Mouse (Mus musculus): ENCODE measurements at regions not wholly inside any gene's neighbourhood (a gene's known extent, or its start where the extent isn't known, plus 50 kb on each side); places are given as distances from the start of the nearest gene placed in this dataset.

DNA sequence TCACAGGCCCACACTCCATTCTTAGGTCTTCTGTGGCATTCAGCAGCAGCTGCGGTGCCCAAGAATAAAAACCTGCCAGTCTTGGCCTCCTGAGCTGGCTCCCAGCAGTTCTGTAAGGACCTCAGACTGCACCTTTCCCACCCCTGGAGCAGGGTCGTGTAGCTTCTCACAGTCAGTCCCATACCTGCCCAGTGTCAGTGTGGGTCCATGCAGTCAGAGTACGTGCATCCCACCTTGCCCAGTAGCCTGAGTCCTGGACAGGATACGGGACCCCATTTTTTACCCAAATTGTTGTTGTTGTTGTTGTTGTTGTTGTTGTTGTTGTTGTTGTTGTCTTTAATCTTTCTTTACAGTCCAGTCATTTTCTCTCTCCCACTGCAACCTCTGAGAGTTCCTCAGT, 6811.3 kb downstream of the 9330182O14Rik start:
- DNase-seq (ENCODE audit: extremely low read depth, low read depth): no peak

DNA sequence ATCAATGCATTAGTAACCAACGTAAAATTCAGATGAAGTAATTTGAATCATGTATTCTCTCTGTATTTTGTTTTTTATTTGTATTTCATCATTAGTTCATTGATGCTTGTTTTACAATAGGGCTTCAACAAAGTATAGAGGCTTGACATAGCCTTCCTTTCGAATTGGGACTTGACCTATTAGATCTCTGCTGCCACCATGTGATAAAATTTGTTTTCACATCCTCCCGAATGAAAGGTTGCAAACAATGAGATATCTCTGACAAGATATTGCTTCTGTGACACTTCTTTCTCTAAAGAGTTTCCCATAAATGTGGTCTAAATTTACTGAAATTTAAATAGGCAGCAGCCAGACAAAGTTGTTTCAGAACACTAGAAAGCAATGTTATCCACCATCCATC, 6856.0 kb downstream of the 9330182O14Rik start:
- DNase-seq (ENCODE audit: extremely low read depth, low read depth): peak; percentile 17

DNA sequence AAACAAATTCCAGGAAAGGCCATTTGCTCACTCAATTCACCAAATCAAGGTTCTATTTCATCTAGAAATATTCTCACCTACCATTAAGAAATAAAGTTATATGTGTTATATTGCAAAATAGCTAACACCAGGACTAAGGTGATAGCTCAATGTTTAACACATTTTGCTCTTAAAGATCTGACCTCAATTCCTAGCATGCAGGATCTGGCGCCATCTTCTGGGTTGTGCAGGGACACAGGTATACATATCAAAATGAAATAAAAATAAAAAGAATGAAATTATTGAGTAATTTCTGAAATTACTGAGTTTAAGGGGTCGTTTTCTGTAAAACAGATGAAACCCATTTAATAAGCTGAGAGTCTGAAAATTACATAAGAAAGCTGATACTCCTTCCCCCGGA, 6862.9 kb downstream of the 9330182O14Rik start:
- DNase-seq (ENCODE audit: extremely low read depth, low read depth): peak; percentile 12
